Mouse (Mus musculus): ENCODE data around the gene Lhfp. TPM values are rescaled to one million over a fixed set of nuclear protein-coding genes. Genes with fewer than 3 reads are reported as not detected.

The Lhfp gene
- polyA plus RNA-seq, 1 experiment from 2014 or later: 59.4 TPM

DNA sequence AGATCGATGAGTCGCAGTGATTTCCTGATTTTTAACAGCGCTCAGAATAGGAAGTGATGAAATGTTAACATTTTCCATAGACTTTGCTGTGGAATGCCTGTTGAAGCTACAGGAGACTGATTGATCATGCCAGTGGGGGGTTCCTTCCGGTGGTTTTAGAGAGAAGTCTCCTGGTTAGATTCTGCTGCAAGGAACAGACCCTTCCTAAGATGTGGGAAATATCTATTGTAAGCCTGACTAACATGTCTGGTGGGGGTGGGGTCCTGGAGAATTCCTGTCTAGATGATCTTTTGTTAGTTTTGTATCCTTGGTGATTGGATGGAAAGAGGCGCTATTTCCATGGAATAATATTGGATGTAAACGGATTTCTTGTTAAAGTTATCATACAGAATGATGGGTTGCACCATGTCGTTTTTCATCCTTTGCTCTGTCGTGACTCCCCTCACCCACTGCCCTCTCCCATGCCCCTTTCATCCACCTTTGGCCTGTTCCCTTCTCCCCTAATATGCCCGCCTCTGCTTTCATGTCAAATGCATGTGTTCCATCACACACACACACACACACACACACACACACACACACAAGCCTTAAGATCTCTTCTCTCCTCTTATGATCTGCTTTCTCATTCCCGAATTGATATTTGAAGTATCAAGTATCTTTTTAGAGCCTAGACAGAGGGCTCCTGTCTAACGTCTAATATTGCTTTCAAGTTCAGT is 165.3 kb downstream of the Lhfp start:
- no peak for ATAC-seq (ENCODE audit: insufficient read depth, low FRiP score, low read depth)
- H3K27ac ChIP-seq: no peak overlapping the region
- H3K27me3 ChIP-seq (replicated peaks): no peaks in the 10 kb centered on the region
- no peak overlapping the region for H3K9ac ChIP-seq
- H3K4me2 ChIP-seq: no peak overlapping the region
- WGBS: 69% methylated on average over 11 of the region's 11 CpGs
- 0 out of 2 replicates have a peak, but pooled peaks cover 5% of the 10 kb centered on the region for H3K4me1 ChIP-seq
- no peaks in the 10 kb centered on the region for H3K36me3 ChIP-seq
- no peaks in the 10 kb centered on the region for H3K9me3 ChIP-seq
- H3K4me3 ChIP-seq (replicated peaks): no peak overlapping the region

DNA sequence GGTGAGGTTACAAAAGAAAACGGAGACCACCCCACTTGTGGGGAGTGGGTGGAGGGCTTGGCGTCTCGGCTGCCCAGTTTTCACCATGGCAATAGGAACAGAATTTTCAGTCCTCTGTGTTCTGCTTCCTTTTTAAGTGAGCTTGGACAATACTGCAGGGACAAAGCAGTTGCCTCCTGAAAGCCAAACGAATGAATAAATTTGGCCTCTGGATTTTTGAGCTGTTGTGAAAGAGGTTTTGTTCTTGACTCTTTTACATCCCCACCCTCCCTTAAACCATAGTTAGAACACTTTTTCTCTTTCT is 165.8 kb downstream of the Lhfp start:
- WGBS: 67% methylated on average over 4 of the region's 4 CpGs
- no peak overlapping the region for H3K9ac ChIP-seq
- ATAC-seq (ENCODE audit: insufficient read depth, low FRiP score, low read depth): no peak
- H3K27ac ChIP-seq: no peak overlapping the region
- no peaks in the 10 kb centered on the region for H3K9me3 ChIP-seq
- H3K4me2 ChIP-seq: no peak overlapping the region
- 0 out of 2 replicates have a peak, but pooled peaks cover 3% of the 10 kb centered on the region for H3K4me1 ChIP-seq
- no peaks in the 10 kb centered on the region for H3K27me3 ChIP-seq (replicated peaks)
- H3K4me3 ChIP-seq (replicated peaks): no peak overlapping the region
- H3K36me3 ChIP-seq: no peaks in the 10 kb centered on the region

DNA sequence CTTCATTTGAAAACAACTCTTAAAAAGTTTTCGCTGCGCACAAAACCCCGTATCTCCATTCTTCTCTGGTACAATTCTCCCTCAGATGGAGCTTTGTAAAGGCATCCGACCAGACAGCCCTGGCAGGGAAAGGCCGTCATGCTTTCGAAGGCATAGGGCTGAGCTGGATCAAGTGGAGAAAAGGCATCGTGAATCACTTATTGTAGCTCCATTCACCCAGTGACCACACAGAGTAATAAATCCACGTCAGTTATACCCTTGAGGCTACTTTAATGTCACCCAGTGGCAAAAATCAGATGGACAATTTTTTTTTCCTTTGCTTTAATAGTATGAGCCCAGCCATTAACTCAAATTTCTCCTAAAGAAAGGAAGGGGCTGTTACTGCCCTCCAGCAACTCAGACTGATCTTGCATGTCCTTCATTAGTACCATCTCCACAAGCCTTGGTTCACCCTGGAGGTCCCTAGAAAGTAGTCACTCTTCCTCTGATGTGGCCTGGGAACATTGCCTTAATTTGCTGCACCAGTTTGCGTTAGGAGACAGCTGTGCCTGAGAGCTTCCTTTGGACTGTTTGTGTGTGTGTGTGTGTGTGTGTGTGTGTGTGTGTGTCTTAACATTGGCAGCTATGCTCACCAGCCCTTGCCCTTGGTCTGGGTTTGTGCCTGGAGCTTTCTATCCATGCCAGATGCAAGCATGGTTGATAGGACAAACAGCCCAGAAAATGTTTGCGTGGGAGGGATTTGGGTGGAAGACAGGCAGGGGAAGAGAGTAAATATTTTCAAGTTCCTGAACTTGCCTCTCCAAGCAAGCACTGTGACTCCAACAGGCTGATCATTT is 169.6 kb downstream of the Lhfp start:
- Histone ChIP-seq H3K4me2 (no peak overlapping the region), H3K9ac (no peak overlapping the region), H3K36me3 (no peaks in the 10 kb centered on the region), H3K9me3 (no peaks in the 10 kb centered on the region), H3K4me3 (replicated peaks) (no peak overlapping the region), H3K27me3 (replicated peaks) (no peaks in the 10 kb centered on the region), H3K27ac (peak overlapping the region; percentile 67), H3K4me1 (0 out of 2 replicates have a peak, but pooled peaks cover 3% of the 10 kb centered on the region)
- WGBS: 61% methylated on average over 10 of the region's 10 CpGs
- no peak for ATAC-seq (ENCODE audit: insufficient read depth, low FRiP score, low read depth)

DNA sequence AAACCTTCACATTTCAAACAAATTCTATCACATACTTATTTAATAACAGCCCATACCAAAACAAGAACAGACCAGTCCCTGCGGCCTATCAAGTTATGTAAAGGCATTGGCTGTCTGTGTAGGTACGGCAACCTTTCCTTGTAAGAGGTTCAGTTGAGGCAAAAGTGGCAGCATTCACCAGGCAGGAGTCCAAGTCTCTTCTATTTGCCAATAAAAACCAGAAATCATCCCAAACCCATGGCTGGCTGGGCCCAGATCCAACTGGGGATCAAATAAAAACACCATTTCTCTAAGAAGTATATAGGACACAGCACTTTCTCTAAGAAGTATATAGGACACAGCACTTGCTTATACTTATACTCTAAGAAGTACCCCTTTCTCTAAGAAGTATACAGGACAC is 171.3 kb downstream of the Lhfp start:
- 94% methylated on average over 2 of the region's 2 CpGs for WGBS

GRCm38 (mm10) chr3:53213346-53213745 is 172.0 kb downstream of the Lhfp start:
- no peaks in the 10 kb centered on the region for H3K9me3 ChIP-seq
- 76% methylated on average over 3 of the region's 3 CpGs for WGBS
- ATAC-seq (ENCODE audit: insufficient read depth, low FRiP score, low read depth): no peak

More for the DNA sequence above, 171.3 kb downstream of the Lhfp start:
- H3K36me3 ChIP-seq: no peaks in the 10 kb centered on the region
- no peaks in the 10 kb centered on the region for H3K27me3 ChIP-seq (replicated peaks)
- no peaks in the 10 kb centered on the region for H3K9me3 ChIP-seq
- no peak overlapping the region for H3K4me3 ChIP-seq (replicated peaks)
- H3K4me2 ChIP-seq: no peak overlapping the region
- ATAC-seq (ENCODE audit: insufficient read depth, low FRiP score, low read depth): no peak
- H3K4me1 ChIP-seq: 0 out of 2 replicates have a peak, but pooled peaks cover 3% of the 10 kb centered on the region
- H3K9ac ChIP-seq: no peak overlapping the region
- no peak overlapping the region for H3K27ac ChIP-seq

GRCm38 (mm10) chr3:53213746-53214271 is 172.5 kb downstream of the Lhfp start:
- Histone ChIP-seq H3K9me3 (no peaks in the 10 kb centered on the region), H3K36me3 (no peaks in the 10 kb centered on the region), H3K27ac (no peak overlapping the region), H3K27me3 (replicated peaks) (no peaks in the 10 kb centered on the region), H3K4me1 (0 out of 2 replicates have a peak, but pooled peaks cover 3% of the 10 kb centered on the region), H3K9ac (no peak overlapping the region), H3K4me3 (replicated peaks) (no peak overlapping the region), H3K4me2 (no peak overlapping the region)
- 65% methylated on average over 7 of the region's 7 CpGs for WGBS
- ATAC-seq (ENCODE audit: insufficient read depth, low FRiP score, low read depth): no peak

More at GRCm38 (mm10) chr3:53213346-53213745, 172.0 kb downstream of the Lhfp start:
- Histone ChIP-seq H3K9ac (no peak overlapping the region), H3K27ac (no peak overlapping the region), H3K27me3 (replicated peaks) (no peaks in the 10 kb centered on the region), H3K4me3 (replicated peaks) (no peak overlapping the region), H3K4me1 (0 out of 2 replicates have a peak, but pooled peaks cover 3% of the 10 kb centered on the region), H3K4me2 (no peak overlapping the region), H3K36me3 (no peaks in the 10 kb centered on the region)

DNA sequence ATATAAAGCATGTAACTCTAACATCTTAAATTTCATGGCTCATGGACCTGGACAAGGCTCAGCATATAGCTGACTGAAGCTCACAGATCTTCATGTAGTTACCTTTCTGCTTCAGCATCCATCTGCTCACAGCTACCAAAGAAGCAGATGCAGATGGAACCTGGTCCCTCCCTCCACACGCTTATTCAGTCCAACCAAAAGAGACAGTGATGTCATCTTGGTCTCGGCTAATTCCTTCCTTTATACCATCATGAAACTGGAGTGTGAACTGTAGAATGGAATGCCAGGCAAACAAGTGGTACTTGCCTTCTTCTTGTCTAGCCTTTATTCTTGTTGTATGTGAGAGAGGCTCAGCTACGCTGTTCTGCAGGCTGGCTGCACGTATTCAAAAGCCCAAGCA is 173.1 kb downstream of the Lhfp start:
- Histone ChIP-seq H3K4me3 (replicated peaks) (no peak overlapping the region), H3K9ac (no peak overlapping the region), H3K27ac (no peak overlapping the region), H3K4me2 (no peak overlapping the region), H3K27me3 (replicated peaks) (no peaks in the 10 kb centered on the region), H3K4me1 (0 out of 2 replicates have a peak, but pooled peaks cover 3% of the 10 kb centered on the region), H3K9me3 (no peaks in the 10 kb centered on the region), H3K36me3 (no peaks in the 10 kb centered on the region)
- 81% methylated on average over 4 of the region's 4 CpGs for WGBS
- ATAC-seq (ENCODE audit: insufficient read depth, low FRiP score, low read depth): no peak

DNA sequence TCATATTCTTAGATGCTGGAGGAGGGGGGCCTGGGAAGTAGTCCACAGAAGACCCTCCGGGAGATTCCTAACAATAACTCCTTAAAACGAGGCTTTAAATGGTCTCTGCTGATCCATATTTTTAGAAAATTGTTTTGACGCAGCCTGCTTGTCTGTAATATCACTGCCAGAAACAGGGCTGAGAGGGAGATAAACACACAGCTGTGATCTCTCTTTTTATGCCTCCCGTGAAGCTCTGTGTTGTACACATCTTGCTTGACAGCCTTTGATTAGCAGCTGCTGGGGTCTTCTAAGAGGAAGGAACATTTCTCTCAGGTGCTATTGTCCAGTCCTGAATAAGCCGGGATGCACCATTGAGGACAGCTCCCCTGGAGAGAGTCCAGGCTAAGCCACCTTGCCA is 176.4 kb downstream of the Lhfp start:
- Histone ChIP-seq H3K27ac (no peak overlapping the region), H3K4me1 (no peaks in the 10 kb centered on the region), H3K36me3 (no peaks in the 10 kb centered on the region), H3K4me2 (no peak overlapping the region), H3K27me3 (replicated peaks) (no peaks in the 10 kb centered on the region), H3K4me3 (replicated peaks) (no peak overlapping the region), H3K9ac (no peak overlapping the region), H3K9me3 (no peaks in the 10 kb centered on the region)
- ATAC-seq (ENCODE audit: insufficient read depth, low FRiP score, low read depth): no peak
- WGBS: 54% methylated on average over 5 of the region's 5 CpGs

DNA sequence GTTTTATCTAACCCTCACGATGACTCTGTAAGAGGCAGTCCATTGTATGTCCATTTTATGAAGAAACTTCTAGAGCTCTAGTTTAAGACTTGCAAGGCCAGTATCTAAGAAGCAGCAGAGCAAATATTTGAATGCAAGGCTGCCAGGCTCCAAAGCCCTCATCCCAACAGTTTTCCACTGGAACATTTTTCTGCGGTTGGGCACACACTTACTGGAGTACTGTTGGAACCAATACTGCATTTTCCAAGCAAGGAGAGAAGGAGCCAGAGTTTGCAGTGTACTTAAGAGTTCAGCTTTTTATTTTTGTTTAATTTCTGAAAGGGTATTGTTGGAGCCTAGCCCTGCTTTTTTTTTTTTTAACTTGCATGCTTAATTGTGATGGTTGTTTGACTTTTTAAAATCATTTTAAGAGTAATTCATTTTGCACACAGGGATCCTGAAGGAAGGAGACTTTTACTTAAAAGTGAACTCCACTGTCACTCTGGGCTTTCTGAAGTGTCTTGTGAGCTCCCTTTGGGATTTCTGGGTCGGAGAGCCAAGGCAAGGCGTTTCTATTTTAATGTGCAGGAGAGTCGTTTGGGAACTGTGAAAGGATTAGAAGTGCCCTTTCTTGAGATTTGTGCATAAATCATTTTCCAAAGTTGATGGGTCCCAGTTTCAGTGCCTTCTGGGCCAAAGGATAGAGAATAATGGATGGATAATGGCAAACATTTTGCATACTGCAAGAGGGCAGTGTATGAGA is 180.4 kb downstream of the Lhfp start:
- H3K9ac ChIP-seq: no peak overlapping the region
- no peak overlapping the region for H3K4me3 ChIP-seq (replicated peaks)
- no peaks in the 10 kb centered on the region for H3K9me3 ChIP-seq
- ATAC-seq (ENCODE audit: insufficient read depth, low FRiP score, low read depth): no peak
- 0 out of 2 replicates have a peak overlapping the region, but pooled peaks have one; percentile 1 for H3K27ac ChIP-seq
- no peaks in the 10 kb centered on the region for H3K27me3 ChIP-seq (replicated peaks)
- 50% methylated on average over 5 of the region's 5 CpGs for WGBS
- no peaks in the 10 kb centered on the region for H3K4me1 ChIP-seq
- H3K4me2 ChIP-seq: no peak overlapping the region
- H3K36me3 ChIP-seq: no peaks in the 10 kb centered on the region

DNA sequence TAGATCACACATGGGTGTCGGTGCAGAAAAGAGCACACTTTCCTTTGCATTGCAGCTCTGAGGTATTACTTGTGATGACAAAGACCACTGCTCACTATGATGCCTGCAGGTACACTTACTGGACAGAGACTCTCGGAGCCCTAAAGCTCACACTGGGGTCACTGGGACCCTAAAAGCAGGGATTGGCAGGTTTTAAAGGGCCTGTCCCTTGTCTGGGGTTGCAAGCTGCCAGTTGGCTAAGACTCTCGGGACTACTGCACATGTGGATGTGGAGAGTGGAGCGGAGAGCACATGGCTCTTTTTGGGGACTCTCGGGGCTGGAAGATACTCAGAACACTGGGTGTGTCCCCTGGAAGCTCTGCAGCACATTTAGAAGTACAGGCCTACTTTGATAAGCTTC is 182.8 kb downstream of the Lhfp start:
- Histone ChIP-seq H3K36me3 (no peaks in the 10 kb centered on the region), H3K27me3 (replicated peaks) (no peaks in the 10 kb centered on the region), H3K27ac (no peak overlapping the region), H3K4me2 (no peak overlapping the region), H3K9ac (no peak overlapping the region), H3K4me1 (no peaks in the 10 kb centered on the region), H3K9me3 (no peaks in the 10 kb centered on the region), H3K4me3 (replicated peaks) (no peak overlapping the region)
- 81% methylated on average over 5 of the region's 5 CpGs for WGBS
- no peak for ATAC-seq (ENCODE audit: insufficient read depth, low FRiP score, low read depth)

- H3K4me1 ChIP-seq: no peaks in the 10 kb centered on the region
- WGBS: 22% methylated on average over 6 of the region's 6 CpGs
- peak; percentile 53; the same call in 1 of the 2 replicates for ATAC-seq (ENCODE audit: insufficient read depth, low FRiP score, low read depth)
These were observed 184.4 kb downstream of the Lhfp start for GRCm38 (mm10) chr3:53225774-53226173.

More at GRCm38 (mm10) chr3:53225774-53226173, 184.4 kb downstream of the Lhfp start:
- Histone ChIP-seq H3K9ac (no peak overlapping the region), H3K27ac (no peak overlapping the region), H3K27me3 (replicated peaks) (no peaks in the 10 kb centered on the region), H3K4me2 (no peak overlapping the region), H3K4me3 (replicated peaks) (no peak overlapping the region), H3K9me3 (no peaks in the 10 kb centered on the region), H3K36me3 (no peaks in the 10 kb centered on the region)
